Mouse (Mus musculus) cortical plate, adult 2 months (tissue): ENCODE measurements around the gene Frmd4b.

Experiments used
- CTCF ChIP-seq: fragments of 200-500 bp; IDR thresholded peaks from 2 replicates; pipeline ENCODE4 v1.5.1; 2011; ENCODE audit warnings: mild to moderate bottlenecking, control low read depth, low read length; ENCODE audit not compliant: insufficient read depth; ENCODE audit errors: extremely low read depth
- POLR2A ChIP-seq: fragments of 200-500 bp; IDR thresholded peaks from 2 replicates; pipeline ENCODE4 v1.6.1; 2011; ENCODE audit warnings: mild to moderate bottlenecking, low read length, control low read depth; ENCODE audit not compliant: insufficient read depth; ENCODE audit errors: extremely low read depth

- no peak for TF ChIP-seq CTCF
- no peak for TF ChIP-seq POLR2A
Observed at GRCm38 (mm10) chr6:97566746-97567145, 50.6 kb downstream of the Frmd4b start.
